Mouse (Mus musculus): ENCODE measurements at regions not wholly inside any gene's neighbourhood (a gene's known extent, or its start where the extent isn't known, plus 50 kb on each side); places are given as distances from the start of the nearest gene placed in this dataset.

DNA sequence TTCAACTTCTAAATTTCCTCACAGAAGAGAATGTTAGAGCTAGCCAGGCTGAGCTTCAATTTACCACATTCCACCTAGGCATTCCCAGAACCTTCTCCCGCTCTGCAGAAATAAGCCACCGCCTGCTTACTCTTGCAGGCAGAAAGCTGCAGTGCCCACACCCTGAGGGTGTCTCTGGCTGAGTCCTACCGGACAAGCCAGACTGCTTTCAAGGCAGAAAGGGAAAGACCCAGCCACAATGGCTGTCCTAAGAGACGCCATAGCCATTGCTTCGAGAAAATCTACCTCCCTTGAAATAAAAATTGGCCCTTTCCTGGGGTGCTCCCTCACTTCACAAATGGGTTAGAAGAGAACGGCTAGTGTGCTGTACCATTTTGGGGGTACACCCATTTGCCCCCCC lies 488.1 kb downstream of the Prss52 start:
- TF ChIP-seq CTCF (conservative IDR thresholded peaks at IDR 0.05; ENCODE audit: insufficient read depth, insufficient read length, low read depth, low read length): no peak
- no peak for TF ChIP-seq POLR2A (IDR thresholded peaks at IDR 0.05; ENCODE audit: low read depth, low read length)

Data from kidney, adult 2 months (tissue).